Mouse (Mus musculus): Measurements from ENCODE around the gene Cacng6. TPM values are rescaled to one million over a fixed set of nuclear protein-coding genes. Genes with fewer than 3 reads are reported as not detected.
A peak's percentile ranks its signal among the peaks of the same experiment; 100 is the strongest.

Cacng6 gene
- polyA plus RNA-seq, 1 experiment from 2014 or later = 0.34 TPM

GRCm38 (mm10) chr7:3440526-3440925 lies 16.5 kb downstream of the Cacng6 start:
- no peaks in the 10 kb centered on the region for H3K36me3 ChIP-seq (replicated peaks; ENCODE audit: control insufficient read depth, insufficient read depth, low read depth, low read length)
- DNase-seq (ENCODE audit: low spot score) = no peak
- H3K4me2 ChIP-seq (ENCODE audit: low read depth, low read length) = no peak overlapping the region
- ATAC-seq (replicated peaks; ENCODE audit: insufficient number of reproducible peaks, low FRiP score, low TSS enrichment, low read depth) = no peak
- no peaks in the 10 kb centered on the region for H3K4me1 ChIP-seq (ENCODE audit: control insufficient read depth, insufficient read depth, low read length)
- H3K9ac ChIP-seq (replicated peaks; ENCODE audit: low read length) = no peak overlapping the region
- no peaks in the 10 kb centered on the region for H3K27me3 ChIP-seq (ENCODE audit: control insufficient read depth, insufficient read depth, low read length)
- no peak overlapping the region for H3K27ac ChIP-seq (replicated peaks; ENCODE audit: low read depth, low read length)
- no peaks in the 10 kb centered on the region for H3K9me3 ChIP-seq (replicated peaks; ENCODE audit: control insufficient read depth, low read length)
- WGBS = 73% methylated on average over 8 of the region's 8 CpGs
- H3K4me3 ChIP-seq (ENCODE audit: low read depth, low read length) = no peak overlapping the region

GRCm38 (mm10) chr7:3442476-3443062 lies 18.6 kb downstream of the Cacng6 start:
- DNase-seq (ENCODE audit: low spot score) (no peak), ATAC-seq (replicated peaks; ENCODE audit: insufficient number of reproducible peaks, low FRiP score, low TSS enrichment, low read depth) (no peak)
- Histone ChIP-seq H3K4me1 (ENCODE audit: control insufficient read depth, insufficient read depth, low read length) (no peaks in the 10 kb centered on the region), H3K9ac (replicated peaks; ENCODE audit: low read length) (no peak overlapping the region), H3K27me3 (ENCODE audit: control insufficient read depth, insufficient read depth, low read length) (no peaks in the 10 kb centered on the region), H3K9me3 (replicated peaks; ENCODE audit: control insufficient read depth, low read length) (no peaks in the 10 kb centered on the region), H3K27ac (replicated peaks; ENCODE audit: low read depth, low read length) (no peak overlapping the region), H3K36me3 (replicated peaks; ENCODE audit: control insufficient read depth, insufficient read depth, low read depth, low read length) (no peaks in the 10 kb centered on the region), H3K4me2 (ENCODE audit: low read depth, low read length) (no peak overlapping the region), H3K4me3 (ENCODE audit: low read depth, low read length) (no peak overlapping the region)
- WGBS = 89% methylated on average over 10 of the region's 10 CpGs

- ATAC-seq (replicated peaks; ENCODE audit: insufficient number of reproducible peaks, low FRiP score, low TSS enrichment, low read depth) (no peak), DNase-seq (ENCODE audit: low spot score) (no peak)
- no peak overlapping the region for H3K27ac ChIP-seq (replicated peaks; ENCODE audit: low read depth, low read length)
- no peak overlapping the region for H3K4me2 ChIP-seq (ENCODE audit: low read depth, low read length)
- 87% methylated on average over 3 of the region's 3 CpGs for WGBS
- no peaks in the 10 kb centered on the region for H3K9me3 ChIP-seq (replicated peaks; ENCODE audit: control insufficient read depth, low read length)
- no peaks in the 10 kb centered on the region for H3K36me3 ChIP-seq (replicated peaks; ENCODE audit: control insufficient read depth, insufficient read depth, low read depth, low read length)
- H3K9ac ChIP-seq (replicated peaks; ENCODE audit: low read length) = no peak overlapping the region
- no peak overlapping the region for H3K4me3 ChIP-seq (ENCODE audit: low read depth, low read length)
- no peaks in the 10 kb centered on the region for H3K27me3 ChIP-seq (ENCODE audit: control insufficient read depth, insufficient read depth, low read length)
- H3K4me1 ChIP-seq (ENCODE audit: control insufficient read depth, insufficient read depth, low read length) = no peaks in the 10 kb centered on the region
These were observed 20.7 kb downstream of the Cacng6 start for GRCm38 (mm10) chr7:3444678-3445077.

DNA sequence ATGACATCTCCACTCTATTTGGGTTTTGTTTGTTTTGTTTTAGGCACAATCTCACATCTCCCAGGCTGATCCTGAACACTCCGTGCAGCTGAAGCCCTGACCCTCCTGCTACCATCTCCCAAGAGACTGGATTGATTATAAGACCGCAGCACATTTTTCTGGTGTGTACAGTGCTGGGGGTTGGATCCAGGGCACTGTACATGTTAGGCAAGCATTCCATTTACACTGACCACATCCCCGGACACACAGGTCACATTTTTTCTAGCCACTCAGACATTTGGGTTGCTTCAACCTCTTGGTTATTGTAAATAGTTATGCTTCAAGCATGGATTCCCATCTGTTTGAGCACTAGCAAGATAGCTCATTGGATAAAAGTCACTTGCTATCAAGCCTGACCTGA lies 22.6 kb downstream of the Cacng6 start:
- H3K9ac ChIP-seq (replicated peaks; ENCODE audit: low read length) = no peak overlapping the region
- WGBS = 70% methylated on average over 3 of the region's 3 CpGs
- no peaks in the 10 kb centered on the region for H3K36me3 ChIP-seq (replicated peaks; ENCODE audit: control insufficient read depth, insufficient read depth, low read depth, low read length)
- H3K4me3 ChIP-seq (ENCODE audit: low read depth, low read length) = no peak overlapping the region
- no peaks in the 10 kb centered on the region for H3K27me3 ChIP-seq (ENCODE audit: control insufficient read depth, insufficient read depth, low read length)
- no peaks in the 10 kb centered on the region for H3K4me1 ChIP-seq (ENCODE audit: control insufficient read depth, insufficient read depth, low read length)
- ATAC-seq (replicated peaks; ENCODE audit: insufficient number of reproducible peaks, low FRiP score, low TSS enrichment, low read depth) = no peak
- no peak overlapping the region for H3K27ac ChIP-seq (replicated peaks; ENCODE audit: low read depth, low read length)
- H3K9me3 ChIP-seq (replicated peaks; ENCODE audit: control insufficient read depth, low read length) = no peaks in the 10 kb centered on the region
- H3K4me2 ChIP-seq (ENCODE audit: low read depth, low read length) = no peak overlapping the region
- no peak for DNase-seq (ENCODE audit: low spot score)

- H3K27me3 ChIP-seq (ENCODE audit: control insufficient read depth, insufficient read depth, low read length) = no peaks in the 10 kb centered on the region
- no peak overlapping the region for H3K4me2 ChIP-seq (ENCODE audit: low read depth, low read length)
- no peak overlapping the region for H3K9ac ChIP-seq (replicated peaks; ENCODE audit: low read length)
- WGBS = 76% methylated on average over 4 of the region's 4 CpGs
- no peaks in the 10 kb centered on the region for H3K4me1 ChIP-seq (ENCODE audit: control insufficient read depth, insufficient read depth, low read length)
- no peak overlapping the region for H3K4me3 ChIP-seq (ENCODE audit: low read depth, low read length)
- no peaks in the 10 kb centered on the region for H3K9me3 ChIP-seq (replicated peaks; ENCODE audit: control insufficient read depth, low read length)
- ATAC-seq (replicated peaks; ENCODE audit: insufficient number of reproducible peaks, low FRiP score, low TSS enrichment, low read depth) = no peak
- H3K27ac ChIP-seq (replicated peaks; ENCODE audit: low read depth, low read length) = no peak overlapping the region
- DNase-seq (ENCODE audit: low spot score) = no peak
- no peaks in the 10 kb centered on the region for H3K36me3 ChIP-seq (replicated peaks; ENCODE audit: control insufficient read depth, insufficient read depth, low read depth, low read length)
These were observed 23.0 kb downstream of the Cacng6 start for GRCm38 (mm10) chr7:3447026-3447425.

GRCm38 (mm10) chr7:3448737-3449454 lies 24.9 kb downstream of the Cacng6 start:
- H3K27me3 ChIP-seq (ENCODE audit: control insufficient read depth, insufficient read depth, low read length) = no peaks in the 10 kb centered on the region
- H3K4me2 ChIP-seq (ENCODE audit: low read depth, low read length) = no peak overlapping the region
- WGBS = 18% methylated on average over 15 of the region's 15 CpGs
- H3K4me3 ChIP-seq (ENCODE audit: low read depth, low read length) = no peak overlapping the region
- H3K9ac ChIP-seq (replicated peaks; ENCODE audit: low read length) = no peak overlapping the region
- ATAC-seq (replicated peaks; ENCODE audit: insufficient number of reproducible peaks, low FRiP score, low TSS enrichment, low read depth) (0 out of 2 replicates have a peak, but pooled peaks have one; percentile 65), DNase-seq (ENCODE audit: low spot score) (peak; percentile 80)
- H3K4me1 ChIP-seq (ENCODE audit: control insufficient read depth, insufficient read depth, low read length) = no peaks in the 10 kb centered on the region
- H3K27ac ChIP-seq (replicated peaks; ENCODE audit: low read depth, low read length) = no peak overlapping the region
- H3K36me3 ChIP-seq (replicated peaks; ENCODE audit: control insufficient read depth, insufficient read depth, low read depth, low read length) = no peaks in the 10 kb centered on the region
- H3K9me3 ChIP-seq (replicated peaks; ENCODE audit: control insufficient read depth, low read length) = no peaks in the 10 kb centered on the region

- Histone ChIP-seq H3K4me2 (ENCODE audit: low read depth, low read length) (no peak overlapping the region), H3K9me3 (replicated peaks; ENCODE audit: control insufficient read depth, low read length) (no peaks in the 10 kb centered on the region), H3K27ac (replicated peaks; ENCODE audit: low read depth, low read length) (no peak overlapping the region), H3K36me3 (replicated peaks; ENCODE audit: control insufficient read depth, insufficient read depth, low read depth, low read length) (no peaks in the 10 kb centered on the region), H3K27me3 (ENCODE audit: control insufficient read depth, insufficient read depth, low read length) (no peaks in the 10 kb centered on the region), H3K9ac (replicated peaks; ENCODE audit: low read length) (no peak overlapping the region), H3K4me1 (ENCODE audit: control insufficient read depth, insufficient read depth, low read length) (no peaks in the 10 kb centered on the region), H3K4me3 (ENCODE audit: low read depth, low read length) (no peak overlapping the region)
- ATAC-seq (replicated peaks; ENCODE audit: insufficient number of reproducible peaks, low FRiP score, low TSS enrichment, low read depth) = no peak
- 52% methylated on average over 5 of the region's 5 CpGs for WGBS
- no peak for DNase-seq (ENCODE audit: low spot score)
These were observed 26.7 kb downstream of the Cacng6 start for GRCm38 (mm10) chr7:3450671-3451070.

DNA sequence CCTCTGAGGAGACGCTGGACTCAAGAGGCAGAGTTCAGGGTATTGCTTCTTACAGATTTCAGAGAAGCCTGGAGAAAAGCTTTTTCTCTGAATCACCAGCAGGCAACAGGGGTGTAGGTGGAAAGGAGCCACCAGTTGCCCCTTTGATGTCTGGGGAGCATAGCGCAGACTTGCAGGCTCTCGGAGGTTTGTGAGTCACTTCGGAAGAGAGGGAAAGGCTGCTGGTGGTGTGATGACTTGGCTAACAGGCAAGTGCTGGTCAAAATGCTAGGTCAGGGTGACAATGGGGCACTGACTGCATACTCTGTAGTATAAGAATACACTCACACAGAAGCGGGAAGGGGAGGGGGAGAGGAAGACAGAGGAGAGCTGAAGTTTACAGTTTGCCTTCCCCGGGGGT lies 27.2 kb downstream of the Cacng6 start:
- no peaks in the 10 kb centered on the region for H3K36me3 ChIP-seq (replicated peaks; ENCODE audit: control insufficient read depth, insufficient read depth, low read depth, low read length)
- ATAC-seq (replicated peaks; ENCODE audit: insufficient number of reproducible peaks, low FRiP score, low TSS enrichment, low read depth) (no peak), DNase-seq (ENCODE audit: low spot score) (no peak)
- H3K27me3 ChIP-seq (ENCODE audit: control insufficient read depth, insufficient read depth, low read length) = no peaks in the 10 kb centered on the region
- H3K9me3 ChIP-seq (replicated peaks; ENCODE audit: control insufficient read depth, low read length) = no peaks in the 10 kb centered on the region
- no peak overlapping the region for H3K4me2 ChIP-seq (ENCODE audit: low read depth, low read length)
- H3K4me1 ChIP-seq (ENCODE audit: control insufficient read depth, insufficient read depth, low read length) = no peaks in the 10 kb centered on the region
- no peak overlapping the region for H3K9ac ChIP-seq (replicated peaks; ENCODE audit: low read length)
- no peak overlapping the region for H3K4me3 ChIP-seq (ENCODE audit: low read depth, low read length)
- 43% methylated on average over 6 of the region's 6 CpGs for WGBS
- H3K27ac ChIP-seq (replicated peaks; ENCODE audit: low read depth, low read length) = no peak overlapping the region
